Mouse (Mus musculus) left cerebral cortex, adult 8-10 months (tissue): ENCODE measurements around the gene Ccdc6. TPM values are rescaled to one million over a fixed set of nuclear protein-coding genes. Genes with fewer than 3 reads are reported as not detected.
A peak's percentile ranks its signal among the peaks of the same experiment; 100 is the strongest.

Source experiments
- DNase-seq, 2 experiments: peaks; one replicate each; pipeline ENCODE4 v3.0.0; 2022; ENCODE audit warnings: low spot score in 2 of 2
- total RNA-seq, 4 experiments: library from RNA; stranded (reverse); gene quantifications; 2 replicates each; pipeline ENCODE4 v1.2.4; 2022

The Ccdc6 gene
- total RNA-seq, 4 experiments from 2014 or later = 49.4 to 56.3 (median 52.7) TPM

GRCm38 (mm10) chr10:70128408-70128807 lies 31.5 kb downstream of the Ccdc6 start:
- DNase-seq = no peak

- DNase-seq = no peak
Observed at GRCm38 (mm10) chr10:70132087-70132560, 35.2 kb downstream of the Ccdc6 start.

- no peak for DNase-seq
Observed at GRCm38 (mm10) chr10:70132714-70133113, 35.8 kb downstream of the Ccdc6 start.

GRCm38 (mm10) chr10:70133188-70133587 lies 36.3 kb downstream of the Ccdc6 start:
- peak in 1 of 2 experiments; percentile 69 for DNase-seq

- no peak for DNase-seq
Observed at GRCm38 (mm10) chr10:70135680-70136079, 38.8 kb downstream of the Ccdc6 start.

- DNase-seq = no peak
Observed at GRCm38 (mm10) chr10:70137652-70138051, 40.7 kb downstream of the Ccdc6 start.

- no peak for DNase-seq
Observed at GRCm38 (mm10) chr10:70138150-70138549, 41.2 kb downstream of the Ccdc6 start.

GRCm38 (mm10) chr10:70139368-70139767 lies 42.4 kb downstream of the Ccdc6 start:
- DNase-seq = no peak

- DNase-seq = no peak
Observed at GRCm38 (mm10) chr10:70140414-70140813, 43.5 kb downstream of the Ccdc6 start.

GRCm38 (mm10) chr10:70142623-70143022 lies 45.7 kb downstream of the Ccdc6 start:
- DNase-seq = peak in 1 of 2 experiments; percentile 58

- DNase-seq = no peak
Observed at GRCm38 (mm10) chr10:70144004-70144557, 47.2 kb downstream of the Ccdc6 start.

GRCm38 (mm10) chr10:70145873-70146272 lies 49.0 kb downstream of the Ccdc6 start:
- no peak for DNase-seq

GRCm38 (mm10) chr10:70149093-70149492 lies 52.2 kb downstream of the Ccdc6 start:
- DNase-seq = no peak

- DNase-seq = no peak
Observed at GRCm38 (mm10) chr10:70150301-70150700, 53.4 kb downstream of the Ccdc6 start.

GRCm38 (mm10) chr10:70151171-70151570 lies 54.2 kb downstream of the Ccdc6 start:
- DNase-seq = no peak

- no peak for DNase-seq
Observed at GRCm38 (mm10) chr10:70152190-70152743, 55.3 kb downstream of the Ccdc6 start.

GRCm38 (mm10) chr10:70153810-70154209 lies 56.9 kb downstream of the Ccdc6 start:
- DNase-seq = peak in 1 of 2 experiments; percentile 48

GRCm38 (mm10) chr10:70156431-70157165 lies 59.7 kb downstream of the Ccdc6 start:
- no peak for DNase-seq

GRCm38 (mm10) chr10:70159651-70160320 lies 62.9 kb downstream of the Ccdc6 start:
- no peak for DNase-seq

GRCm38 (mm10) chr10:70160811-70161210 lies 63.9 kb downstream of the Ccdc6 start:
- no peak for DNase-seq

- no peak for DNase-seq
Observed at GRCm38 (mm10) chr10:70161504-70161903, 64.6 kb downstream of the Ccdc6 start.

GRCm38 (mm10) chr10:70163681-70164080 lies 66.8 kb downstream of the Ccdc6 start:
- no peak for DNase-seq
